Comparison of ENCODE assay signal across 13 mouse cellular contexts in the genomic region with DNA sequence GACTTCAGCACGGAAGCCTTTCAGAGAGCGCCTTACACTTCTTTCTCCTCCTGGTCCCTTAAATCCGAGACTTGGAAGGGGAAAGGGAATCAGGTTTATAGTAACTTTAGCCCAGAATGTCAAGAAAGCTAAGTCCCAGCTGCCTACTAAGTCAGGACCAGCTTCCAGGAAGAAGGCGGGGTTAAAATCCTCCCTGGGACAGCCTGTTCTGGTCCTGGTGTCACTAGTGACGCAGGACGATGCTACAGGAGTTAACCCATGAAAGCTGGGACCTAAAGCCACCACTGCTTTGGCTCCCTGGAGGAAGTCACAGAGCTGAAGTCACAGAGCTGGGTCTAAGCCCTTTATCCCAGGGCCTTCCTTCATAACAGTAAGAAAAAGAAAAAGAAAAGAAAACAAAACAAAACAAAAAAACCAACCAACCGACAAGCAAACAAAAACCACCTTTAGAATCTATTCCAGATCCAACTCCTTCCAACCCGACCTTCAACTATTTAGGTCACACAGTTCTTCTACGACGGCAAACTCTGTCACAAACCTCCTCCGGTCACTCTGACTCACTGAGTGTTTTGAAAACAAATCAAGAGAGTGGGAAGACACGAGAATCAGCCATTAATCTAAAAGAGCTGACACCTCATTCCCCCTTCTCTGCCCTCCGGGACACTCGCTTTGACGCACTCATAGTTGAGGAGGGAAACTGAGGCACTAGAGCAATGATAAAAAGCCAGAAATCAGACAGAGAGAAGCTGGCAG. TPM values are rescaled to one million over a fixed set of nuclear protein-coding genes. Genes with fewer than 3 reads are reported as not detected.
DNase-seq lines count a peak whose midpoint lies in the region; ATAC-seq lines count a peak whose summit lies in the region.
"Had no signal": no experiment of that assay in that cellular context is flagged by ENCODE, and none has a peak within 500 bp of the region (broad histone marks: within the 10 kb centered on the region; RNA-seq: fewer than 3 reads in every experiment).

No protein-coding gene starts in this region.

- no peak for ATAC-seq in limb, embryonic 13.5 days (ENCODE audit: low FRiP score, low read depth)
- ATAC-seq: inflammation-experienced regulatory T-cells, adult 6 months; midbrain, embryonic 15.5 days had no signal

- 83% methylated on average over 15 of the region's 15 CpGs for WGBS in limb, embryonic 13.5 days
- 83% methylated on average over 15 of the region's 15 CpGs for WGBS in limb, embryonic 10.5 days

- H3K4me3 ChIP-seq in limb, embryonic 13.5 days, result no peak overlapping the region
- no peak overlapping the region for H3K4me3 ChIP-seq in limb, embryonic 10.5 days
- H3K4me3 ChIP-seq: lung, embryonic 15.5 days; midbrain, embryonic 15.5 days; neural tube, embryonic 15.5 days had no signal

- peaks cover 96% of the 10 kb centered on the region for H3K36me3 ChIP-seq in limb, embryonic 13.5 days
- H3K36me3 ChIP-seq in limb, embryonic 10.5 days, result peaks cover 97% of the 10 kb centered on the region

- intact Hi-C loops in heart, postnatal 36 days (cut with DNase I), result no loop called here

- H3K9me3 ChIP-seq in limb, embryonic 13.5 days, result no peaks in the 10 kb centered on the region
- no peaks in the 10 kb centered on the region for H3K9me3 ChIP-seq in limb, embryonic 10.5 days (replicated peaks)
- H3K9me3 ChIP-seq: lung, embryonic 15.5 days; midbrain, embryonic 15.5 days; neural tube, embryonic 15.5 days had no signal

- H3K4me2 ChIP-seq in limb, embryonic 13.5 days (replicated peaks), result no peak overlapping the region
- H3K4me2 ChIP-seq: lung, embryonic 15.5 days; midbrain, embryonic 15.5 days; neural tube, embryonic 15.5 days had no signal

- 0 out of 2 replicates have a peak overlapping the region, but pooled peaks have one; percentile 19 for H3K9ac ChIP-seq in limb, embryonic 13.5 days
- H3K9ac ChIP-seq: lung, embryonic 15.5 days; midbrain, embryonic 15.5 days; neural tube, embryonic 15.5 days had no signal

- H3K4me1 ChIP-seq in limb, embryonic 13.5 days, result peaks cover 3% of the 10 kb centered on the region; the same call in 1 of the 2 replicates
- no peaks in the 10 kb centered on the region for H3K4me1 ChIP-seq in limb, embryonic 10.5 days
- H3K4me1 ChIP-seq: lung, embryonic 15.5 days had no signal

- H3K27me3 ChIP-seq in limb, embryonic 13.5 days, result no peaks in the 10 kb centered on the region
- no peaks in the 10 kb centered on the region for H3K27me3 ChIP-seq in limb, embryonic 10.5 days (ENCODE audit: low read depth, poor library complexity, severe bottlenecking)
- H3K27me3 ChIP-seq: lung, embryonic 15.5 days; midbrain, embryonic 15.5 days; neural tube, embryonic 15.5 days had no signal

- no peak for DNase-seq in limb, embryonic 10.5 days (ENCODE audit: low spot score)
- DNase-seq in gastrocnemius, postnatal 25 days, result peak; percentile 75
- peak; percentile 52 to 56 for DNase-seq in heart, postnatal 36 days
- DNase-seq in lung, postnatal 10 days, result peak; percentile 69
- no peak for DNase-seq in yolk sac, embryonic 10.5 days (ENCODE audit: low spot score)
- DNase-seq in cerebellum, adult 9-10 months, result no peak
- DNase-seq in right cerebral cortex, postnatal 10 days (ENCODE audit: low spot score in 2 of 2), result no peak
- DNase-seq: right cerebral cortex, postnatal 14 days had no signal

- H3K27ac ChIP-seq in limb, embryonic 13.5 days, result no peak overlapping the region
- H3K27ac ChIP-seq in limb, embryonic 10.5 days, result no peak overlapping the region
- H3K27ac ChIP-seq: lung, embryonic 15.5 days; midbrain, embryonic 15.5 days; neural tube, embryonic 15.5 days had no signal

RNA-seq across cellular contexts. Expression of a gene that starts 6.0 kb away (rescaled TPM):
- 37.8 and 39.1 TPM in 2 replicates for polyA plus RNA-seq in limb, embryonic 13.5 days (2015; fragmentation: Nextera tagmentation; extraction: Ambion mirVana)
- 6.4 and 10.7 TPM in 2 replicates for polyA plus RNA-seq in limb, embryonic 10.5 days (2016; fragmentation: Nextera tagmentation; extraction: Ambion mirVana)
- total RNA-seq in gastrocnemius, postnatal 25 days (2021), result 1 to 10 TPM; 3.2 to 3.9 TPM
- 10 to 100 TPM; 13.3 to 16.3 TPM for total RNA-seq in heart, postnatal 36 days (2021)

RNA-seq across cellular contexts. Expression of a gene that starts 10.1 kb away (rescaled TPM):
- 12.7 and 14.3 TPM in 2 replicates for polyA plus RNA-seq in limb, embryonic 13.5 days (2015; fragmentation: Nextera tagmentation; extraction: Ambion mirVana)
- polyA plus RNA-seq in limb, embryonic 10.5 days (2016; fragmentation: Nextera tagmentation; extraction: Ambion mirVana), result 7.3 and 10.5 TPM in 2 replicates
- total RNA-seq in gastrocnemius, postnatal 25 days (2021), result 1 to 10 TPM in 1 of 2 experiments, under 1 TPM in 1; 0.43 to 1.4 TPM
- total RNA-seq in heart, postnatal 36 days (2021), result under 1 TPM; 0.50 to 0.92 TPM

RNA-seq across cellular contexts. Expression of a gene that starts 11.0 kb away (rescaled TPM):
- polyA plus RNA-seq in limb, embryonic 13.5 days (2015; fragmentation: Nextera tagmentation; extraction: Ambion mirVana), result 253 and 254 TPM in 2 replicates
- 308 and 312 TPM in 2 replicates for polyA plus RNA-seq in limb, embryonic 10.5 days (2016; fragmentation: Nextera tagmentation; extraction: Ambion mirVana)
- 1,000 to 10,000 TPM in 1 of 2 experiments, 100 to 1,000 TPM in 1; 872 to 1,009 TPM for total RNA-seq in gastrocnemius, postnatal 25 days (2021)
- 1,000 to 10,000 TPM; 1,421 to 1,530 TPM for total RNA-seq in heart, postnatal 36 days (2021)

RNA-seq across cellular contexts. Expression of a gene that starts 15.3 kb away (rescaled TPM):
- 2.0 and 15.7 TPM in 2 replicates for polyA plus RNA-seq in limb, embryonic 13.5 days (2015; fragmentation: Nextera tagmentation; extraction: Ambion mirVana)
- polyA plus RNA-seq in limb, embryonic 10.5 days (2016; fragmentation: Nextera tagmentation; extraction: Ambion mirVana), result 1.9 and 2.6 TPM in 2 replicates
- not detected for total RNA-seq in gastrocnemius, postnatal 25 days (2021)
- total RNA-seq in heart, postnatal 36 days (2021), result 1 to 10 TPM in 1 of 2 experiments, under 1 TPM in 1; 0.75 to 2.0 TPM
- polyA plus RNA-seq: inflammation-experienced regulatory T-cells, adult 6 months had no signal

RNA-seq across cellular contexts. Expression of a gene that starts 17.9 kb away (rescaled TPM):
- polyA plus RNA-seq in limb, embryonic 13.5 days (2015; fragmentation: Nextera tagmentation; extraction: Ambion mirVana), result 32.3 and 34.4 TPM in 2 replicates
- polyA plus RNA-seq in limb, embryonic 10.5 days (2016; fragmentation: Nextera tagmentation; extraction: Ambion mirVana), result 32.2 and 32.5 TPM in 2 replicates
- 10 to 100 TPM; 52.0 to 52.5 TPM for total RNA-seq in gastrocnemius, postnatal 25 days (2021)
- total RNA-seq in heart, postnatal 36 days (2021), result 10 to 100 TPM; 81.8 to 82.7 TPM

Comparison
In these comparisons a context has a peak if more than half of its experiments do, and no peak if none do; other contexts are left out.
1. DNase-seq: peak in gastrocnemius, postnatal 25 days (single experiment), heart, postnatal 36 days (2 of 2) and lung, postnatal 10 days (single experiment); none in limb, embryonic 10.5 days (single experiment), yolk sac, embryonic 10.5 days (single experiment), cerebellum, adult 9-10 months (single experiment) and right cerebral cortex, postnatal 10 days (0 of 2).